Mouse (Mus musculus): Measurements from ENCODE around the gene Ppia. TPM values are rescaled to one million over a fixed set of nuclear protein-coding genes. Genes with fewer than 3 reads are reported as not detected.

The Ppia gene
- polyA plus RNA-seq, 1 experiment = 276 TPM

DNA sequence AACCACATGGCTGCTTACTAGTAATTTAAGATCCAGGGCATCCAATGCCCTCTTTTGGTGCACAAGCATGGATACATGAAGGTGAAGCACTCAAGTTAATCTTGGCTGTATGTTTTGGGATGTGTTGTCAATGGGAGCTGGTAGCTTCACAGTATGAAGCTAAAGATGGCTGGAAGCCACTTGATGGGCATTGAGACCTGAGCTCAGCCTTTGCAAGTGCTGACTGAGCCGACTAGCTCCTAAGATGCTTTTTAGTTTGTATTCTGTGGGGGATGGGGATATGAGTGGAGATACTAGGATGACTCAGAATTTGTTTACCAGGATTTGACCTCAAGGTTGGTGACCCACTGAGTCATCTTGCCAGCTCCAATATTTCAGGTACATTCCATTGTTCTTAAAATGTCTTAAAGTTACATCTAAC, 5.0 kb downstream of the Ppia start:
- H3K36me3 ChIP-seq (ENCODE audit: control insufficient read depth, insufficient read depth, low read length) = peaks cover 39% of the 10 kb centered on the region

DNA sequence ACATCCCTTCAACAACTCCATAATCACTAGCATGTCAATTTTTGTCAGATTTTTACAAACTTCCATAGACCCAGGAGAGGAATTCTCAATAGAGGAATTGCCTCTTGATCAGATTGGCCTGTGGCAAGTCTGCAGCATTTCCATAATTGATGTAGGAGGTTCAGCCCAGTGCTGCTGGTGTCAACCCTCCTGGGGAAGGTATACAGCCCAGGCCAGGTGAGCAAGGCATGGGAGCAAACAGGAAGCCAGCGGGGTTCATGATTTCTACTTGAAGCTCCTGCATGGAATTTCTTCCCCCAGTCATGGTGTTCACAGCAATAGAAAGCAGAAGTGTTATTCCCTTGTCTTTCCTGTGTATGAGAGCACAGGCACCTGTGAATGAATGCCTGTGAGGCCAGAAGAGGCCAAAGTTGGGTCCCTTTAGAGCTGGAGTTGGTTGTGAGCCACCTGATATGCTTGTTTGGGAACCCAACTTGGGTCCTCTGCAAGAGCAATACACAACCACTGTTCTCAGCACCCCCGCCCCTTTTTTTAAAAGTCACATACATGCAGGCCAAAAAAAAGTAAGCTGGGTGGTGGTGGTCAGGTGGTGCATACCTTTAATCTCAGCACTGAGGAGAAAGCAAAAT, 5.6 kb downstream of the Ppia start:
- H3K27me3 ChIP-seq (ENCODE audit: control insufficient read depth, insufficient read depth, low read length) = no peaks in the 10 kb centered on the region
- peaks cover 42% of the 10 kb centered on the region for H3K36me3 ChIP-seq (ENCODE audit: control insufficient read depth, insufficient read depth, low read length)
- no peaks in the 10 kb centered on the region for H3K4me1 ChIP-seq (ENCODE audit: control insufficient read depth, insufficient read depth, insufficient read length, low read length)
- TF ChIP-seq CTCF (IDR thresholded peaks at IDR 0.05; ENCODE audit: extremely low read depth, insufficient read length, insufficient replicate concordance, low read depth, low read length) (no peak), POLR2A (IDR thresholded peaks at IDR 0.05; ENCODE audit: low read depth, low read length) (no peak)
- H3K4me3 ChIP-seq (ENCODE audit: low read depth, low read length) = no peak overlapping the region
- H3K27ac ChIP-seq (ENCODE audit: insufficient read depth, low read depth, low read length) = no peak overlapping the region
- 72% methylated on average over 2 of the region's 2 CpGs for WGBS

More for the DNA sequence above, 5.0 kb downstream of the Ppia start:
- Histone ChIP-seq H3K4me1 (ENCODE audit: control insufficient read depth, insufficient read depth, insufficient read length, low read length) (no peaks in the 10 kb centered on the region), H3K27me3 (ENCODE audit: control insufficient read depth, insufficient read depth, low read length) (no peaks in the 10 kb centered on the region), H3K27ac (ENCODE audit: insufficient read depth, low read depth, low read length) (no peak overlapping the region), H3K4me3 (ENCODE audit: low read depth, low read length) (no peak overlapping the region)
- WGBS = 12% methylated on average over 1 of the region's 1 CpGs
- TF ChIP-seq POLR2A (IDR thresholded peaks at IDR 0.05; ENCODE audit: low read depth, low read length) = no peak

DNA sequence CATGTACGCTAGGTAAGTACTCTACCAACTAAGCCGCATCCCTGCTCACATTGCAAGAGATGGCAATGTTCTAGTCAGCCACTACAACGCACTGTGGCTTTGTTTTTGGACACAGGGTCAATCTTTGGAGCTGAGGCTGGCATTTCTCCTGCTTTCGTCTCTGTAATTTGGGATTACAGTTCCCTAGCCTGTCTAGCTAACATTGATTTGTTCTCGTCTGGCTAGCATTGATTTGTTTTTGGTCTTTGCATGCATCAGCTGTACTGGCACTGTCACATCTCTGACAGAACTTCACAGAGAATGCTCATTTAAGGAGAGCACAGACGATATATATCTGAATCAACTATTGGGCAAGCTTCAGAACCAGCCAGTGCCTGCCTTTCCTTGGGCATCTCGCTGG, 14.9 kb downstream of the Ppia start:
- peaks cover 70% of the 10 kb centered on the region for H3K36me3 ChIP-seq (ENCODE audit: control insufficient read depth, insufficient read depth, low read length)

DNA sequence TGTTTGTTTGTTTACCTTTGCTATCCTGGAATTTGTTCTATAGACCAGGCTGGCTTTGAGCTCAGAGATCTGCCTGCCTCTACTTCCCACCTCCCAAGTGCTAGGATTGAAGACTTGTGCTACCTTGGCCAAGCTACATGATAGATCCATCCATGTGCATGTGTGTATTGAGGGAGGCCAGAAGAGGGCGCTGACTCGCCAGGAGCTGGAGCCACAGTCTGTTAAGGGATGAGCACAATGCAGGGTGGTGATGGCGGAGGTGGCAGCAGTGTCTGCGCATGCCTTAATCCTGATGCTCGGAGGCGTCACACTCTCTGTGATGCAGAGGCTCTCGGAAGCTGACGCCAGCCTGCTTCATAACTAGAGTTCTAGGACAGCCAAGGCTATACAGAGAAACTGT, 21.2 kb downstream of the Ppia start:
- WGBS = 73% methylated on average over 8 of the region's 8 CpGs
- no peak overlapping the region for H3K27ac ChIP-seq (ENCODE audit: insufficient read depth, low read depth, low read length)
- no peak overlapping the region for H3K4me3 ChIP-seq (ENCODE audit: low read depth, low read length)
- peaks cover 53% of the 10 kb centered on the region for H3K36me3 ChIP-seq (ENCODE audit: control insufficient read depth, insufficient read depth, low read length)
- H3K27me3 ChIP-seq (ENCODE audit: control insufficient read depth, insufficient read depth, low read length) = no peaks in the 10 kb centered on the region
- H3K4me1 ChIP-seq (ENCODE audit: control insufficient read depth, insufficient read depth, insufficient read length, low read length) = peaks cover 2% of the 10 kb centered on the region
- peak; percentile 76; the same call in 1 of the 2 replicates for TF ChIP-seq CTCF (IDR thresholded peaks at IDR 0.05; ENCODE audit: extremely low read depth, insufficient read length, insufficient replicate concordance, low read depth, low read length)
- no peak for TF ChIP-seq POLR2A (IDR thresholded peaks at IDR 0.05; ENCODE audit: low read depth, low read length)

More for the DNA sequence above, 14.9 kb downstream of the Ppia start:
- H3K4me3 ChIP-seq (ENCODE audit: low read depth, low read length) = no peak overlapping the region
- H3K4me1 ChIP-seq (ENCODE audit: control insufficient read depth, insufficient read depth, insufficient read length, low read length) = no peaks in the 10 kb centered on the region
- no peaks in the 10 kb centered on the region for H3K27me3 ChIP-seq (ENCODE audit: control insufficient read depth, insufficient read depth, low read length)
- no peak overlapping the region for H3K27ac ChIP-seq (ENCODE audit: insufficient read depth, low read depth, low read length)
- TF ChIP-seq CTCF (IDR thresholded peaks at IDR 0.05; ENCODE audit: extremely low read depth, insufficient read length, insufficient replicate concordance, low read depth, low read length) = no peak
- TF ChIP-seq POLR2A (IDR thresholded peaks at IDR 0.05; ENCODE audit: low read depth, low read length) = no peak
- 94% methylated on average over 7 of the region's 7 CpGs for WGBS

DNA sequence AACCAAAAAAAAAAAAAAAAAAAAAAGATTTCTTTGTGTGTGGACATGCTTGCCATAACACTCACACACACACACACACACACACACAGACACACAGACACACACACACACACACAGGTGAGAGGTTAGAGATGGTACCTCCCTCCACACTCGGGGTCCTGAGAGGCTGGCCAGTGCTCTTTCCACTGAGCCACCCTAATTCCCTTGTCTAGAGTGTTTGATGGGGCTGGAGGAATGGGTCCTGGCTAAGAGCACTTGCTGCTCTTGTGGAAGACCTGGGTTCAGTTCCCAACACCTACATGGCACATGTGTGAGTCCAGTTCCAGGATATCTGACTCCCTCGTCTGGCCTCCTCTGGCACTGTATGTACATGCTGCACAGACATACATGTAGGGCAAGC, 22.4 kb downstream of the Ppia start:
- H3K4me3 ChIP-seq (ENCODE audit: low read depth, low read length) = no peak overlapping the region
- WGBS = 91% methylated on average over 2 of the region's 2 CpGs
- H3K4me1 ChIP-seq (ENCODE audit: control insufficient read depth, insufficient read depth, insufficient read length, low read length) = peaks cover 4% of the 10 kb centered on the region
- H3K27me3 ChIP-seq (ENCODE audit: control insufficient read depth, insufficient read depth, low read length) = no peaks in the 10 kb centered on the region
- TF ChIP-seq POLR2A (IDR thresholded peaks at IDR 0.05; ENCODE audit: low read depth, low read length) = no peak
- no peak for TF ChIP-seq CTCF (IDR thresholded peaks at IDR 0.05; ENCODE audit: extremely low read depth, insufficient read length, insufficient replicate concordance, low read depth, low read length)
- H3K27ac ChIP-seq (ENCODE audit: insufficient read depth, low read depth, low read length) = no peak overlapping the region
- H3K36me3 ChIP-seq (ENCODE audit: control insufficient read depth, insufficient read depth, low read length) = peaks cover 43% of the 10 kb centered on the region

DNA sequence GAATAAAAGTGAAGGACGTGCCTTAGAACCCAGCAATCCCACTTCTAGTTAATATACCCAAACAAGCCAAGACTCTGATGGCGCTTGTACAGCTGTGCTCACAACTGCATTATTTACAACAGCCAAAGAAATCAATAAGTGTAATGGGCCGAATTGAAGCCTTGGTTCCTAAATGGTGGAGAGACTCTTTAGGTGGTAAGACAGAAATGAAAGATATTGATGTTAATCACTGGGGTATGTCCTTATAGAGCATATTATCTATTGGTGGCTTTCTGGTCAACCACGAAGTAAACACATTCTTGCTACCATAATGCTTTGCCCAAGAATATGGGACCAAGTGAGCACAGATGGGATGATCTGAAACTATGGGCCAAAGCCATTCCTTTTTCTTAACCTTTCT, 24.9 kb downstream of the Ppia start:
- H3K27ac ChIP-seq (ENCODE audit: insufficient read depth, low read depth, low read length) = no peak overlapping the region
- no peak for TF ChIP-seq POLR2A (IDR thresholded peaks at IDR 0.05; ENCODE audit: low read depth, low read length)
- no peak for TF ChIP-seq CTCF (IDR thresholded peaks at IDR 0.05; ENCODE audit: extremely low read depth, insufficient read length, insufficient replicate concordance, low read depth, low read length)
- H3K4me3 ChIP-seq (ENCODE audit: low read depth, low read length) = no peak overlapping the region
- H3K27me3 ChIP-seq (ENCODE audit: control insufficient read depth, insufficient read depth, low read length) = no peaks in the 10 kb centered on the region
- WGBS = 89% methylated on average over 4 of the region's 4 CpGs
- peaks cover 24% of the 10 kb centered on the region for H3K36me3 ChIP-seq (ENCODE audit: control insufficient read depth, insufficient read depth, low read length)
- peaks cover 6% of the 10 kb centered on the region for H3K4me1 ChIP-seq (ENCODE audit: control insufficient read depth, insufficient read depth, insufficient read length, low read length)

DNA sequence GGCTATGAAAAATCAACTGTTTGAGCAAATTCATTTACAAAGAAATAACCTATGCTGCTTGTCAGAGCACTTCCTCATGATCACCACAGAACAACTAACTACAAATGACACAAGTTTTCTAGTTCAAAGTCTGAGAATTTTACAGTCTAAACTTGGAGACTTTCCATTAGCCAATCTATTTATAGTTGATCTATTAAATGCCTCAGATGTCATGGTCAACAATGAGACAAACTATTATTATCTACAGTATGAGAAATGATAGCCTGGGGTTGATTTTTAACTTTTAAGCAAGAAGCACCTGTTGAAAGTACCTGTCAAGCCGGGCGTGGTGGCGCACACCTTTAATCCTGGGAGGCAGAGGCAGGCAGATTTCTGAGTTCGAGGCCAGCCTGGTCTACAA, 27.3 kb downstream of the Ppia start:
- H3K27me3 ChIP-seq (ENCODE audit: control insufficient read depth, insufficient read depth, low read length) = no peaks in the 10 kb centered on the region
- 29% methylated on average over 4 of the region's 4 CpGs for WGBS
- peaks cover 9% of the 10 kb centered on the region for H3K4me1 ChIP-seq (ENCODE audit: control insufficient read depth, insufficient read depth, insufficient read length, low read length)
- TF ChIP-seq CTCF (IDR thresholded peaks at IDR 0.05; ENCODE audit: extremely low read depth, insufficient read length, insufficient replicate concordance, low read depth, low read length) = no peak
- TF ChIP-seq POLR2A (IDR thresholded peaks at IDR 0.05; ENCODE audit: low read depth, low read length) = no peak
- no peak overlapping the region; the same call in 1 of the 2 replicates for H3K27ac ChIP-seq (ENCODE audit: insufficient read depth, low read depth, low read length)
- H3K36me3 ChIP-seq (ENCODE audit: control insufficient read depth, insufficient read depth, low read length) = peaks cover 14% of the 10 kb centered on the region
- H3K4me3 ChIP-seq (ENCODE audit: low read depth, low read length) = no peak overlapping the region

Measured in small intestine, adult 2 months (tissue).